Mouse (Mus musculus) heart, embryonic 13.5 days (tissue): ENCODE results near the gene Adcy9. TPM values are rescaled to one million over a fixed set of nuclear protein-coding genes. Genes with fewer than 3 reads are reported as not detected.

Experiments used
- ATAC-seq: fragments of 200-750 bp; cut with Nextera tagmentation; 2 replicates; pipeline ENCODE4 v1.8.0; 2017; ENCODE audit warnings: moderate TSS enrichment; ENCODE audit not compliant: insufficient number of reproducible peaks, low FRiP score, low TSS enrichment; ENCODE audit errors: extremely low read depth
- H3K27ac ChIP-seq: fragments of 300-500 bp; sonication (generic); replicated peaks from 2 replicates; pipeline ENCODE4 v1.5.1; 2015; ENCODE audit warnings: moderate library complexity, mild to moderate bottlenecking, inconsistent platforms
- H3K27me3 ChIP-seq: fragments of 300-500 bp; sonication (generic); replicated peaks from 2 replicates; pipeline ENCODE4 v1.6.1; 2015; ENCODE audit warnings: mild to moderate bottlenecking, inconsistent platforms
- H3K36me3 ChIP-seq: fragments of 300-500 bp; sonication (generic); 2 replicates; pipeline ENCODE4 v1.6.1; 2015; ENCODE audit warnings: mild to moderate bottlenecking, inconsistent platforms
- H3K4me1 ChIP-seq: fragments of 300-500 bp; sonication (generic); 2 replicates; pipeline ENCODE4 v1.6.1; 2015; ENCODE audit warnings: inconsistent platforms
- H3K4me2 ChIP-seq: fragments of 300-500 bp; sonication (generic); 2 replicates; pipeline ENCODE4 v1.6.1; 2015; ENCODE audit warnings: inconsistent platforms, mild to moderate bottlenecking, moderate library complexity
- H3K4me3 ChIP-seq: fragments of 300-500 bp; sonication (generic); 2 replicates; pipeline ENCODE4 v1.5.1; 2015; ENCODE audit warnings: moderate library complexity, mild to moderate bottlenecking, inconsistent platforms
- H3K9ac ChIP-seq: fragments of 300-500 bp; sonication (generic); 2 replicates; pipeline ENCODE4 v1.6.1; 2015; ENCODE audit warnings: inconsistent platforms, mild to moderate bottlenecking, moderate library complexity
- H3K9me3 ChIP-seq: fragments of 300-500 bp; sonication (generic); 2 replicates; pipeline ENCODE4 v1.6.1; 2016; ENCODE audit warnings: inconsistent platforms
- WGBS: fragments of 180-500 bp; shearing (Covaris S2); methylation state at CpG from one replicate; pipeline ENCODE4 v1.1.7; 2015; ENCODE audit warnings: mixed read lengths; 5-methylcytosine and 5-hydroxymethylcytosine counted together
- polyA plus RNA-seq: library from polyadenylated mRNA; unstranded; fragments of >200 nt; fragmentation: Nextera tagmentation; extraction: Ambion mirVana; gene quantifications from 2 replicates; pipeline ENCODE4 v1.2.1, GENCODE M21; 2015

Adcy9 gene
- polyA plus RNA-seq, 1 experiment from 2014 or later = 0.96 TPM

DNA sequence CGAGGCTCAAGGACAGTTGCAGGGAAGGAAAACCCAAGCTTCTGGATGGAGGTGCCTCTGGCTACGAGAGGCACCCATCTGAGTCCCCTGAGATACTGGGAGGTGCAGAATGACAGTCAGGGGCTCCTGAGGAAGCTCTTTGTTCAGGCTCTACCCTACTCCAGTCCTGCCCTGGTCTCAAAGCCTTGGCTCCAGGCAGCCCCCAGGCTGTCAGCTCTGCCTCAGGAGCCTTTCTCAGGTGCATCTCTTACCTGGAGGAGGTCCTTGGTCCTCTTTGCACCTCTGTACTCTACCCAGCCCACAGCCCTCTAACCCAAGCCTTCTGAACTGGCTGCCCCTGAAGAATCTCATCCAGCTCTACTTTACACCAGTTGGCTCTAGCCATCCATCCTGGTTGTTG lies 108.3 kb downstream of the Adcy9 start:
- Histone ChIP-seq H3K9me3 (no peaks in the 10 kb centered on the region), H3K4me2 (no peak overlapping the region), H3K4me1 (no peaks in the 10 kb centered on the region), H3K27ac (no peak overlapping the region), H3K27me3 (peaks cover 4% of the 10 kb centered on the region; the same call in 1 of the 2 replicates), H3K36me3 (no peaks in the 10 kb centered on the region), H3K9ac (no peak overlapping the region), H3K4me3 (no peak overlapping the region)
- ATAC-seq = no peak
- 58% methylated on average over 2 of the region's 2 CpGs for WGBS

DNA sequence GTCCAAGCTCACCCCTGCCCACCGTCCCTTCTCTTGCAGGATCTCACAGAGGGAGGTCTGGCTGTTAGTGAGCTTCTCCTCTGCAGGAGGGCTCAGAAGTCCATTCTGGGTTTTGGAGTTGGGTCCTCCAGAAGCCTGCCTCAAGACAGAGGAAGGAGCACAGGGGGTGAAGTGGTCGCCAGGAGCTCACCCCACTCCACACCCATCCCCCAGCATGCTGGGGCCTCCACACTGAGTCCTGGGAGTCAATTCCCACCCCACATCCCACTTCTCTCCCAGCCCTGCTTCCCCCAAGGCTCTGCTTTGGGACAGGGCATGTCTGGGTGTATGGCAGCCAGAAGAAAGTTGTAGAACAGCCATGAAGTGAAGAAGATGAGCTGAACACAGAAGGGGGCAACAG lies 108.7 kb downstream of the Adcy9 start:
- H3K9me3 ChIP-seq = no peaks in the 10 kb centered on the region
- ATAC-seq = no peak
- peaks cover 4% of the 10 kb centered on the region; the same call in 1 of the 2 replicates for H3K27me3 ChIP-seq
- H3K4me3 ChIP-seq = no peak overlapping the region
- no peak overlapping the region for H3K27ac ChIP-seq
- H3K4me2 ChIP-seq = no peak overlapping the region
- H3K4me1 ChIP-seq = no peaks in the 10 kb centered on the region
- no peaks in the 10 kb centered on the region for H3K36me3 ChIP-seq
- H3K9ac ChIP-seq = no peak overlapping the region
- 34% methylated on average over 2 of the region's 2 CpGs for WGBS

DNA sequence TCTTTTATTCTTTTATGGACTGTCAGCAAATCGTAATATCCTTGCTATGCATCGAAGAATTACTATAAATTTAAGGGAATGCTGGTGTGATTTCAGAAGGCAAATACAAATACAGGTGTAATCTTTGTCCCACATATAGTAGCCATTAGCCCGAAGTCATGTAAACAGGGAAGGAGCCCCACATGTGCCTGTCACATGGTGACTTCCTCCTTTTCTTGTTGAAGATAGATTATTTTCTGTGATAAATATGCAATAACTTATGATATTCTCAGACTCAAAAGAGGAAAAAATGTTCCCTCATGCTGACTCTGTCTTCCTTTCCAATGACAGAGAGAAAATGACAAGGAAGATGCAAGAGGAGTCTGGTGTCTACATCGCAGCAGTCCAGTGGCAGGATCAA lies 112.5 kb downstream of the Adcy9 start:
- 79% methylated on average over 4 of the region's 4 CpGs for WGBS
- Histone ChIP-seq H3K27ac (no peak overlapping the region), H3K36me3 (no peaks in the 10 kb centered on the region), H3K9ac (no peak overlapping the region), H3K4me2 (no peak overlapping the region), H3K4me3 (no peak overlapping the region), H3K9me3 (no peaks in the 10 kb centered on the region), H3K27me3 (peaks cover 4% of the 10 kb centered on the region; the same call in 1 of the 2 replicates), H3K4me1 (no peaks in the 10 kb centered on the region)
- ATAC-seq = no peak

DNA sequence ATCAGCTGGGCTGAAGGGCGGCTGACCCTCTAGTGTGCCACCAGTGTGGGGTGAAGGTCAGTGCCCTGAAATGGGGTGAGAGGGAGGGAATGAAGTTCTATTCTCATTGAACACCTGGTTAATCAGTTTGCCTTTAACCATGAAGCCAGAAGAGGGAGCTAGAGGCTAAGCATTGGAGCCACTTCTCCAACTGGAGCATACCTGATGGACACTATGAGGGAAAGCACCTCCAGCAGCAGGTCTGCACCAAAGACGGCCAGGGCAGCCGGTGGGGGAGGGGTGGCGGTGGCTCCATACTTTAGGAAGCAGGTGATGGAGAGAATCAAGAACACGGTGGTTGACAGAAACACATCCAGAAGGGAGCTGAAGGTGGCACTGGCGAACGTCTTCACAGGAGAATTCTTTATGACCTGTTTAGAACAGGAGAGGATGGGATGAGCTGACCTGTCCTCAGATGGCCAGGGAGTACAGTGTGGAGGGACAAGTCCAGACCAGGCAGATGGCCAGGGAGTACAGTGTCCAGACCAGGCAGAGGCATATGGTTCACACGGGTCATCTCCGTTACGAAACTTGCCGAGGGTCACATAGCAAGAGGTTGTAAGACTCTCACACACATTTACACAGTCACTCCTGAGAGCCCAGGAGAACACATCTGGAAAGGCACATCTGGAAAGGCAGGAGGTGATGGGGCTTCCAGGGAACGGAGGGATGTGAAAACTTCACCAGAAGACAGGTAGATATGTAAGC lies 115.9 kb downstream of the Adcy9 start:
- Histone ChIP-seq H3K4me3 (no peak overlapping the region), H3K27ac (no peak overlapping the region), H3K36me3 (no peaks in the 10 kb centered on the region), H3K27me3 (0 out of 2 replicates have a peak, but pooled peaks cover 4% of the 10 kb centered on the region), H3K9me3 (no peaks in the 10 kb centered on the region), H3K9ac (no peak overlapping the region), H3K4me2 (no peak overlapping the region), H3K4me1 (0 out of 2 replicates have a peak, but pooled peaks cover 3% of the 10 kb centered on the region)
- no peak for ATAC-seq
- WGBS = 63% methylated on average over 12 of the region's 12 CpGs

DNA sequence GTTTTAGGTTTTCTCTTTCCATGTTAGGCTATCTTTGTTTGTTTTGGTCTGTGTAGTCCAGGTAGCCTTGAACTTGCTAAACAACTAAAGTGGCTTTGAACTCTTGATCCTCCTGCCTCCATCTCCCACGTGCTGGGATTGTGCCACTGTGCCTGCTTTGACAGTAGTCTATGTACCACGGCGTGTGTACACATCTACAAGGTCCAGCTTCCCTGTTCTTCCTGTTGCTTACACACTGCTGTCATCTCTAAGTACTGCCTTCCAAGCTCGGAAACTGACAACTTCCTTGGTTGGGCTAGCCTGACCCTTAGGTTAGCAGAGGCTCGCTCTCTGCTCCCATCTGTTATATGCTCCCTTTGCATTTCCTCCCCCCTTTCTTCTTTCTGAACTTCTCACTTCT lies 116.7 kb downstream of the Adcy9 start:
- H3K4me3 ChIP-seq = no peak overlapping the region
- no peak overlapping the region for H3K4me2 ChIP-seq
- no peak overlapping the region for H3K27ac ChIP-seq
- no peak overlapping the region for H3K9ac ChIP-seq
- 0 out of 2 replicates have a peak, but pooled peaks cover 4% of the 10 kb centered on the region for H3K27me3 ChIP-seq
- 0 out of 2 replicates have a peak, but pooled peaks cover 3% of the 10 kb centered on the region for H3K4me1 ChIP-seq
- no peaks in the 10 kb centered on the region for H3K36me3 ChIP-seq
- ATAC-seq = no peak
- WGBS = 68% methylated on average over 5 of the region's 5 CpGs
- no peaks in the 10 kb centered on the region for H3K9me3 ChIP-seq

DNA sequence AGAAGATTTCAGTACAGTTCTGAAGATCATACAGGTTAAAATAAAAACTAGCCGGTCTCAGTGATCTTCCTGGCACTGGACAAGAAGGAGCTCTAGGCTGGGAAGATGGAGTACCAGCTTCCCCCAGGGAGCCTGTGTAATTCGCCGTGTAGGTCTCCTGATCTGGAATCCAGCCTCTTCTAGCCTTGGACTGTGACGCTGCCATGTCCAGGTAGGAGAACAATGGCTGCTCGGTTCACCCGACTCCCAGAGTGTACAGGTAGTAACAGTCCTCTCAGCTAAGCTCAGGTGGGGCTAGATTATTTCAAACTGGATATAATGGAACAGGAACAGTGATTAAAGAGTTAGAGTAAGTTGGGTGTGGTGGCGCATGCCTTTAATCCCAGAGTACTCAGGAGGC lies 120.0 kb downstream of the Adcy9 start:
- ATAC-seq = no peak
- H3K4me3 ChIP-seq = no peak overlapping the region
- 0 out of 2 replicates have a peak, but pooled peaks cover 3% of the 10 kb centered on the region for H3K4me1 ChIP-seq
- no peak overlapping the region for H3K27ac ChIP-seq
- H3K4me2 ChIP-seq = no peak overlapping the region
- H3K9ac ChIP-seq = no peak overlapping the region
- WGBS = 84% methylated on average over 7 of the region's 7 CpGs
- H3K27me3 ChIP-seq = 0 out of 2 replicates have a peak, but pooled peaks cover 4% of the 10 kb centered on the region
- no peaks in the 10 kb centered on the region for H3K36me3 ChIP-seq
- H3K9me3 ChIP-seq = no peaks in the 10 kb centered on the region

DNA sequence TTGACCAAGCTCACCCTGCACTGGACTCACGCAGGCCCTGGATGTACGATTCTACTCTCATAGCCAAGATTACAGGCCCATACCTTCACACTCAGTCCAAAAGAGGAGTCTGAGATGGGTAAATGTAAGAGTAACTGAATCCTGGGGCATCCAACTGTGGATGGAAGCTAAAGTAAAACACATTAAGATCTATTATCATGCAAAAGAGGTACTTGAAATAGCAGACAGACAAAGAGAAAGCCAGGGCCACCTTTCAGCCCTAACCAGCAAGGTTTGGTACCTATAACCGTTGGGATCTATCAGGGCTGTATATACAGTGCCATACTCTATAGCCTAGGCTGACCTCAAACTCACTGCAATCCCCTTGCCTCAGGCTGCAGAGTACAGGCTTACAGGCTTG lies 127.0 kb downstream of the Adcy9 start:
- Histone ChIP-seq H3K27ac (no peak overlapping the region), H3K27me3 (no peaks in the 10 kb centered on the region), H3K4me3 (no peak overlapping the region), H3K36me3 (peaks cover 2% of the 10 kb centered on the region; the same call in 1 of the 2 replicates), H3K4me2 (no peak overlapping the region), H3K9ac (no peak overlapping the region), H3K9me3 (no peaks in the 10 kb centered on the region), H3K4me1 (no peaks in the 10 kb centered on the region)
- ATAC-seq = no peak
- WGBS = 76% methylated on average over 3 of the region's 3 CpGs

DNA sequence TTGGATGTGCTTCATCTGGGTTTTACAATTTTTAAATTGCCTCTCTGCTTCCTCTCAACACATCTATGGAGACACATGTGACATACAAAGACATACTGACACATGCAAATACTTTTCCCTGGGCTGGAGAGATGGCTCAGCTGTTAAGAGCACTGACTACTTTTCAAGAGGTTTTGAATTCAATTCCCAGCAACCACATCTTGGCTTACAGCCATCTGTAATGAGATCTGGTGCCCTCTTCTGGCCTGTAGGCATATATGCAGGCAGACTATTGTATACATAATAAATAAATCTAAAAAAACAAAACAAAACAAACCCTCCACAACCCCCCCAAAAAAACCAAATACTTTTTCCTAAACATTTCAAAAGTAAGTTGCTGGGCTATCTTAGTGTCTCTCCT lies 130.8 kb downstream of the Adcy9 start:
- Histone ChIP-seq H3K4me2 (no peak overlapping the region), H3K4me1 (no peaks in the 10 kb centered on the region), H3K9me3 (no peaks in the 10 kb centered on the region), H3K36me3 (peaks cover 3% of the 10 kb centered on the region; the same call in 1 of the 2 replicates), H3K4me3 (no peak overlapping the region), H3K27me3 (no peaks in the 10 kb centered on the region), H3K27ac (no peak overlapping the region), H3K9ac (no peak overlapping the region)
- ATAC-seq = no peak

DNA sequence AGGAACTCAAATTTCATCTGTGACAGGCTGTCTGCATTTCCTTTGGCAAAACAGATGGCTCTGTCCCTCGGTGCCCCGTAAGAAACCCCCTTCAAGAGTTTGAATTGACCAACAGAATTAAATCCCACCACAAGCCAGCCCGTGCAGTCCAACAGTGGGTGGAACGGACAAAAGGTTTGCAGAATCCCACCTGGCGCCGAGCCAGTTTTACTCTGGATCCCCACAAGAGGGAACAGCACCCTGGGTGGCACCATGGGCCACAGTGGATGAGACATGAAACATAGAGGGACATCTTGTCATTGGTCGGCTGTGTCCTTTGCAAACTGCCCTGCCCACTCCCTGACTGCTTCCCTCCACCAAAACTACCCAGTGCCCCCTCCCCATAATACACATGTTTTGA lies 133.7 kb downstream of the Adcy9 start:
- Histone ChIP-seq H3K4me3 (no peak overlapping the region), H3K27ac (no peak overlapping the region), H3K36me3 (peaks cover 3% of the 10 kb centered on the region; the same call in 1 of the 2 replicates), H3K9ac (no peak overlapping the region), H3K4me2 (no peak overlapping the region), H3K4me1 (no peaks in the 10 kb centered on the region), H3K9me3 (no peaks in the 10 kb centered on the region), H3K27me3 (no peaks in the 10 kb centered on the region)
- 78% methylated on average over 7 of the region's 7 CpGs for WGBS
- no peak for ATAC-seq

DNA sequence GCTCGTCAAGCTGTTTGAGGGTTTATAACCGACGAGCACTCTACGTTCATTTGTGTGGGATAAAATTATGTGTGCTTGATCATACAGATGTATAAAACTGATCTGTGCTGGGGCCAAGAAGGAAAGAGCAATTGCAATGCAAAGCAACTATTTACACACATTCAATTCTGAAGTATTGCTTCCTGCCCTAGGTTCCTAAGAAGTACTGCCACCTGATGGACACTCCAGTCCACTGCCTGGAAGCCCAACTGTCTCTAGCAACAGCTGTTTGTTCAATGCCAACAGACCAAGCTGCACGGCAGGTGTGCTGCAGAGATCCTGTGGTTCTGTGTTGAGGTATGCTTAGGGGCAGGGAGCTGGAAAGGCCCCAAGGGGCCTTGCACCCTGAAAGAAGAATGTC lies 135.0 kb downstream of the Adcy9 start:
- no peaks in the 10 kb centered on the region for H3K4me1 ChIP-seq
- H3K36me3 ChIP-seq = peaks cover 3% of the 10 kb centered on the region; the same call in 1 of the 2 replicates
- 61% methylated on average over 5 of the region's 5 CpGs for WGBS
- no peak overlapping the region for H3K4me2 ChIP-seq
- no peak for ATAC-seq
- H3K4me3 ChIP-seq = no peak overlapping the region
- H3K27ac ChIP-seq = no peak overlapping the region
- no peak overlapping the region for H3K9ac ChIP-seq
- H3K9me3 ChIP-seq = no peaks in the 10 kb centered on the region
- H3K27me3 ChIP-seq = no peaks in the 10 kb centered on the region

DNA sequence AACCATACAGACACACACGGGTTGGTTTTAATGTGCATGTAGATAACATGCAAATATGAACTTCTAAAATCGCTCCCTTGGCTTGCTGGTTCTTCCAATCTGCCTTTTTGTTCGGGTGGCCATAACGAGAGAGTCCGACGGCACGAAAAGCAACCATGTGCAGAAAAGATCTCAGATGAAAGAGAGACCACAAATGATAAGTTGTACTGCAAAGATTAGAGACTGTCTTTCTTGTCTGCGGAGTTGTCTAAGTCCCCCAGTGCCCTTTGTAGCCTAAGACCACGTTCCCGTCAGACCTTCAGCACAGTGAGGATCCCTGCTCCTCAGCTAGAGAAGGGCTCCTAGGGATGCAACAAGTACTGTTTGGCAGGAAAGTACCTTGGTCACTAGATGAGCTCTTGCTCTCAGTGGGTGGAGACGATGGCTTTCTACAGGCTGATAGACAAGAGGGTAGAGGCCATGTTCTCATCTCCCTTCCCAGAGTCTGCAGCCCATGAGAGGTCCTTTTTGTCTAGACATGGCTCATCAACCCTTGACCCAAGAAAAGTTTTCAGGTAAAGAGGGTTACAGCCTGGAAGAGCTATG lies 136.9 kb downstream of the Adcy9 start:
- Histone ChIP-seq H3K27me3 (no peaks in the 10 kb centered on the region), H3K4me3 (no peak overlapping the region), H3K27ac (no peak overlapping the region), H3K4me1 (no peaks in the 10 kb centered on the region), H3K36me3 (peaks cover 2% of the 10 kb centered on the region; the same call in 1 of the 2 replicates), H3K4me2 (no peak overlapping the region), H3K9me3 (no peaks in the 10 kb centered on the region), H3K9ac (no peak overlapping the region)
- WGBS = 78% methylated on average over 11 of the region's 11 CpGs
- no peak for ATAC-seq

DNA sequence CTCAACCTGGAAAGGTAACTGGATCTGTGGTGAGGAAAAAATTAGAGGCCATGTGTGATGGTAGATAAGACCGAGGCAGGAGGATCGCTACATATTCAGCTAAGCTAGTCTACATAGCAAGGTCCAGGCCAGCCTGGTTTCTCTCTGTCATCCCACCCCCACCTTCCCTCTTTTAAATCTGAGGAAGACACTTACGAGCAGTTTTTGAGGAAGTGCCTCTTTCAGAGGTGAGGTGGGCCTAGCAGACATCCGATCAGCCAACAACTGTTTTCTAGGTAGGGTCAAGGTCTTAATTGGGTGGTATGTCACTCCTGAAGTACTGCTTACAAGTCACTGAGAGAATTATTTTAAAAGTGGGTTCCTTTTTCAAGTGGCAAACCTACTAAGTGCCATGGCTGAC lies 138.8 kb downstream of the Adcy9 start:
- no peaks in the 10 kb centered on the region for H3K4me1 ChIP-seq
- no peaks in the 10 kb centered on the region for H3K36me3 ChIP-seq
- 79% methylated on average over 4 of the region's 4 CpGs for WGBS
- H3K9ac ChIP-seq = no peak overlapping the region
- H3K4me2 ChIP-seq = no peak overlapping the region
- H3K9me3 ChIP-seq = no peaks in the 10 kb centered on the region
- ATAC-seq = no peak
- no peaks in the 10 kb centered on the region for H3K27me3 ChIP-seq
- H3K27ac ChIP-seq = no peak overlapping the region
- H3K4me3 ChIP-seq = no peak overlapping the region
